Mouse (Mus musculus): Measurements from ENCODE around the gene Bax. TPM values are rescaled to one million over a fixed set of nuclear protein-coding genes. Genes with fewer than 3 reads are reported as not detected.
"Not testable (repeated sequence)": the region's sequence is repeated elsewhere in the genome, so short reads cannot be mapped to it uniquely, and the experiment has no call there.

Bax gene
- polyA plus RNA-seq, 1 experiment from 2014 or later: 257 TPM

- Histone ChIP-seq H3K36me3 (ENCODE audit: control insufficient read depth, insufficient read depth) (peaks cover 23% of the 10 kb centered on the region), H3K4me3 (replicated peaks; ENCODE audit: low read length) (peak overlapping the region; percentile 53), H3K27me3 (replicated peaks; ENCODE audit: control insufficient read depth, insufficient read depth, low read length) (no peaks in the 10 kb centered on the region), H3K9ac (replicated peaks; ENCODE audit: low read depth, low read length) (peak overlapping the region; percentile 62), H3K27ac (ENCODE audit: low read length) (peak overlapping the region; percentile 85), H3K9me3 (ENCODE audit: control insufficient read depth, low read length) (no peaks in the 10 kb centered on the region), H3K4me1 (replicated peaks; ENCODE audit: control insufficient read depth, insufficient read depth, low read length) (peaks cover 34% of the 10 kb centered on the region), H3K4me2 (ENCODE audit: low read length) (peak overlapping the region; percentile 56)
- ATAC-seq: no peak
- 74% methylated on average over 7 of the region's 7 CpGs for WGBS
These were observed 6.3 kb downstream of the Bax start for GRCm38 (mm10) chr7:45460377-45460776.

- ATAC-seq: peak; percentile 96
- Histone ChIP-seq H3K9ac (replicated peaks; ENCODE audit: low read depth, low read length) (peak within 1 kb of the TSS; percentile 88), H3K4me3 (replicated peaks; ENCODE audit: low read length) (peak within 1 kb of the TSS; percentile 53), H3K27ac (ENCODE audit: low read length) (peak within 1 kb of the TSS; percentile 97), H3K4me2 (ENCODE audit: low read length) (peak within 1 kb of the TSS; percentile 98), H3K36me3 (ENCODE audit: control insufficient read depth, insufficient read depth) (peaks cover 23% of the 10 kb centered on the region), H3K4me1 (replicated peaks; ENCODE audit: control insufficient read depth, insufficient read depth, low read length) (peaks cover 30% of the 10 kb centered on the region)
- H3K27me3 ChIP-seq (replicated peaks; ENCODE audit: control insufficient read depth, insufficient read depth, low read length); H3K9me3 ChIP-seq (ENCODE audit: control insufficient read depth, low read length): not testable (repeated sequence)
- WGBS: 0% methylated on average over 24 of the region's 37 CpGs
These were observed 7.0 kb downstream of the Bax start, which contains the start of gene Ftl1 for GRCm38 (mm10) chr7:45459564-45460140. Gene Ftl1 (minus strand): TSS chr7:45459884.

GRCm38 (mm10) chr7:45458748-45459563, 7.7 kb downstream of the Bax start:
- Histone ChIP-seq H3K9me3 (ENCODE audit: control insufficient read depth, low read length) (no peaks in the 10 kb centered on the region), H3K4me1 (replicated peaks; ENCODE audit: control insufficient read depth, insufficient read depth, low read length) (peaks cover 30% of the 10 kb centered on the region), H3K9ac (replicated peaks; ENCODE audit: low read depth, low read length) (peak overlapping the region; percentile 88), H3K27ac (ENCODE audit: low read length) (peak overlapping the region; percentile 97), H3K4me3 (replicated peaks; ENCODE audit: low read length) (peak overlapping the region; percentile 53), H3K27me3 (replicated peaks; ENCODE audit: control insufficient read depth, insufficient read depth, low read length) (no peaks in the 10 kb centered on the region), H3K4me2 (ENCODE audit: low read length) (peak overlapping the region; percentile 98), H3K36me3 (ENCODE audit: control insufficient read depth, insufficient read depth) (peaks cover 21% of the 10 kb centered on the region)
- WGBS: under 1% methylated on average over 41 of the region's 43 CpGs
- ATAC-seq: peak; percentile 78

DNA sequence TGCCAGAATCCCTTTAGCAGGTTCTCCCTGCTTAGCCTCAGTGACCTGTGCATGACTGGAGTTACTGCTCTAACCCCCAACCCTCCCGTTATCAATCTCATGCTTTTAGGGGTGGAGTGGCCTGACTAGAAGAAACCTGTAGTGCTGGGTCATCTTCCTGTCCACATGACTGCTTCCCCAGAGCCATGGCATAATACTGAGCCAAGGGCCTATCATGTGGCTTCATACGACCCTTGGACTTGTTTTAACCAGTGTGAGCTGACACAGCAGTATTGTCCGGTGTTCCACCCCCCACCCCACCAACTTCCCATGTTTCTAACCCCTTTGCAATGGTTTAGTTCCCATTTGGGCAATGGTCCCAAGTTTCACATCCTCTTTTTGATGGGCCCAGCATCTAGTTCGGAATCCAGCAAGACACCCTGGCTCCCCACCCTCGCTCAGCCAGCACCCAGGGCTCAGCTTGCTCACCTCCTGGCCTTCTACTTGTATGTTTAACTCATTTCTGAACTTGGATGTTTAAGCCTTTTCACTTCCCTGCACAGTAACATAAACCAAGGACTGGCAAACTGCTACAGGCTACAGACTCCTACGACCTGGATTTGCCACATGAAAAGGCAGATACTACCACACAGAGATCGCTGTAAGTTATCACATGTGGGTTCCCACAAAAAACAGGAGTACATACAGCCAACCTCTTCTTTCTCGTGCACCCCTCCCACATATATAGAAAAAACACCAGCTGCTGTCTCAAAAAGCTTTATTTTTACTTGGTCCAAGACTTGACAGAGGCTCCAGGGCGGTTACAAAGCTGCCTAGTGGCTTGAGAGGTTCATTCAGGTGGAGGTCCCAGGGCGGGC, 9.3 kb downstream of the Bax start:
- H3K9ac ChIP-seq (replicated peaks; ENCODE audit: low read depth, low read length): peak overlapping the region; percentile 88
- H3K4me1 ChIP-seq (replicated peaks; ENCODE audit: control insufficient read depth, insufficient read depth, low read length): peaks cover 30% of the 10 kb centered on the region
- H3K27me3 ChIP-seq (replicated peaks; ENCODE audit: control insufficient read depth, insufficient read depth, low read length): no peaks in the 10 kb centered on the region
- H3K27ac ChIP-seq (ENCODE audit: low read length): 0 out of 2 replicates have a peak overlapping the region, but pooled peaks have one; percentile 12
- peak overlapping the region; percentile 98 for H3K4me2 ChIP-seq (ENCODE audit: low read length)
- H3K4me3 ChIP-seq (replicated peaks; ENCODE audit: low read length): peak overlapping the region; percentile 53
- no peak for ATAC-seq
- no peaks in the 10 kb centered on the region for H3K9me3 ChIP-seq (ENCODE audit: control insufficient read depth, low read length)
- WGBS: 66% methylated on average over 9 of the region's 10 CpGs
- H3K36me3 ChIP-seq (ENCODE audit: control insufficient read depth, insufficient read depth): peaks cover 14% of the 10 kb centered on the region

GRCm38 (mm10) chr7:45456721-45457203, 9.9 kb downstream of the Bax start:
- Histone ChIP-seq H3K27ac (ENCODE audit: low read length) (no peak overlapping the region), H3K9me3 (ENCODE audit: control insufficient read depth, low read length) (no peaks in the 10 kb centered on the region), H3K4me3 (replicated peaks; ENCODE audit: low read length) (no peak overlapping the region; the same call in none of the 2 replicates), H3K36me3 (ENCODE audit: control insufficient read depth, insufficient read depth) (peaks cover 14% of the 10 kb centered on the region), H3K27me3 (replicated peaks; ENCODE audit: control insufficient read depth, insufficient read depth, low read length) (no peaks in the 10 kb centered on the region), H3K4me2 (ENCODE audit: low read length) (peak overlapping the region; percentile 98), H3K9ac (replicated peaks; ENCODE audit: low read depth, low read length) (peak overlapping the region; percentile 7; the same call in 1 of the 2 replicates), H3K4me1 (replicated peaks; ENCODE audit: control insufficient read depth, insufficient read depth, low read length) (peaks cover 30% of the 10 kb centered on the region)
- ATAC-seq: no peak
- 56% methylated on average over 9 of the region's 9 CpGs for WGBS

DNA sequence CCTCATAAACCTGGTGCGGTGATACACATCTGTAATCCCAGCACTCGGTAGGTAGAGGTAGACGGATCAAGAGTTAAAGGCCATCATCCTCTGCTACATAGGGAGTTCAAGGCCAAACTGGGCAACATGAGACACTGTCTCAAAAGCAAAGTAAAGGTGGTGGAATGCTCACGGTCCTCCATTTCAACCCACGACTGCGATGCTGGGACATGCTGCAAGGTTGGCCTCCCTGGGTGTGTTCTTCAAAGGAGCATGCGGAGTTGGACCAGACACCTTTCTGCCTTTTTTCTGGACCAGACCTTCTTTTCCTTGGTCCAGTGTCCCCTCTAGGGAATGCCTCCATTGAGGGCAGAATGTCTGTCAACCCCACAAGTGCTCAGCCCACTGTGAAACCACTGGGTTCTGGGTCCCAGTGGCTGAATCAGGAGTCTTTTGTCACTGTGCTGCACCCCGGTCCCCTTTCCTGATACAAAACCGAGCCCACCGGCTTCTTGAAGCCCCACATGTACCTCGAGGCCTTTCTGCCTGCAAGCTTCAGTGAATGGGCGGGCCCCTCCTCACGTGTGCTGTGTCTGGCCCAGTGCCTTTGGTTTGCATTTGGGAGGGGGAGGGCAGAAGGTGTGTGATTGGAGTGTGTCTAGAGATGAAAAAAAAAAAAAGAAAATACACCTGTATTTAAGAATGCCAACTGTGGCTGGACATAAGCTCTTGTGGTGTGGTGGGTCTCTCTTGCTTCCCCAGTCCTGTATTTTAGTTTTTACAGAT, 10.6 kb downstream of the Bax start:
- H3K9ac ChIP-seq (replicated peaks; ENCODE audit: low read depth, low read length): no peak overlapping the region
- H3K4me3 ChIP-seq (replicated peaks; ENCODE audit: low read length): no peak overlapping the region
- no peaks in the 10 kb centered on the region for H3K9me3 ChIP-seq (ENCODE audit: control insufficient read depth, low read length)
- ATAC-seq: no peak
- no peak overlapping the region for H3K27ac ChIP-seq (ENCODE audit: low read length)
- peaks cover 29% of the 10 kb centered on the region for H3K4me1 ChIP-seq (replicated peaks; ENCODE audit: control insufficient read depth, insufficient read depth, low read length)
- peaks cover 14% of the 10 kb centered on the region for H3K36me3 ChIP-seq (ENCODE audit: control insufficient read depth, insufficient read depth)
- H3K27me3 ChIP-seq (replicated peaks; ENCODE audit: control insufficient read depth, insufficient read depth, low read length): no peaks in the 10 kb centered on the region
- WGBS: 73% methylated on average over 13 of the region's 13 CpGs
- H3K4me2 ChIP-seq (ENCODE audit: low read length): no peak overlapping the region

DNA sequence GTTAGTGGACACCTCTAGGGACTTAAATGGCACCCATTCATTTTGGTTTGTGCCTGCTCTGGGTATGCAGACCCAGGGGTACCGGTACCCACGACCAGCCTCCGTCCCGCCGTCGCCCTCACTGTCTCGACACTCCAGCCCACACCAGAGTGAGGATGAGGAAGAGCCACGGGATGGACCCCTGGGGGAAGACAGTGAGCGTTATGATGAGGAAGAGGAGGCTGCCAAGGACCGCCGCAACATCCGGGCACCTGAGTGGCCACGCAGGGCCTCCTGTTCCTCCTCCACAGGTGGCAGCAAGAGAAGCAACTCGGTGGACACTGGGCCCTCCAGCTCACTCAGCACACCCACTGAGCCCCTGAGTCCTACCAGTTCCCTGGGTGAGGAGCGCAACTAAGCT, 11.7 kb downstream of the Bax start:
- Histone ChIP-seq H3K27me3 (replicated peaks; ENCODE audit: control insufficient read depth, insufficient read depth, low read length) (no peaks in the 10 kb centered on the region), H3K9ac (replicated peaks; ENCODE audit: low read depth, low read length) (no peak overlapping the region), H3K27ac (ENCODE audit: low read length) (no peak overlapping the region), H3K36me3 (ENCODE audit: control insufficient read depth, insufficient read depth) (peaks cover 14% of the 10 kb centered on the region), H3K4me1 (replicated peaks; ENCODE audit: control insufficient read depth, insufficient read depth, low read length) (peaks cover 18% of the 10 kb centered on the region), H3K4me2 (ENCODE audit: low read length) (no peak overlapping the region), H3K9me3 (ENCODE audit: control insufficient read depth, low read length) (no peaks in the 10 kb centered on the region), H3K4me3 (replicated peaks; ENCODE audit: low read length) (no peak overlapping the region)
- ATAC-seq: no peak
- 88% methylated on average over 15 of the region's 15 CpGs for WGBS

GRCm38 (mm10) chr7:45451344-45451982, 15.2 kb downstream of the Bax start:
- peak; percentile 79 for ATAC-seq
- no peak overlapping the region for H3K4me2 ChIP-seq (ENCODE audit: low read length)
- no peak overlapping the region for H3K9ac ChIP-seq (replicated peaks; ENCODE audit: low read depth, low read length)
- no peaks in the 10 kb centered on the region for H3K27me3 ChIP-seq (replicated peaks; ENCODE audit: control insufficient read depth, insufficient read depth, low read length)
- no peak overlapping the region for H3K27ac ChIP-seq (ENCODE audit: low read length)
- no peaks in the 10 kb centered on the region for H3K4me1 ChIP-seq (replicated peaks; ENCODE audit: control insufficient read depth, insufficient read depth, low read length)
- WGBS: 54% methylated on average over 23 of the region's 23 CpGs
- no peaks in the 10 kb centered on the region for H3K9me3 ChIP-seq (ENCODE audit: control insufficient read depth, low read length)
- H3K4me3 ChIP-seq (replicated peaks; ENCODE audit: low read length): no peak overlapping the region
- peaks cover 5% of the 10 kb centered on the region; the same call in 1 of the 2 replicates for H3K36me3 ChIP-seq (ENCODE audit: control insufficient read depth, insufficient read depth)
